Mouse (Mus musculus) activated CD4-positive, CD25-positive, alpha-beta regulatory T cell, adult 4 months (primary cell): ENCODE results near the gene Shld1. TPM values are rescaled to one million over a fixed set of nuclear protein-coding genes. Genes with fewer than 3 reads are reported as not detected.

Experiments
- ATAC-seq: one replicate; pipeline ENCODE4 v1.8.0; 2017
- polyA plus RNA-seq, 2 experiments: library from polyadenylated mRNA; unstranded; fragments of 100-300 nt; shearing (Covaris generic); gene quantifications; one replicate each; pipeline ENCODE4 v1.2.1; 2017

Shld1 gene
- polyA plus RNA-seq, 2 experiments from 2014 or later: 27.2 to 28.1 TPM

- ATAC-seq: no peak
These were observed 5.6 kb downstream of the Shld1 start for GRCm38 (mm10) chr2:132692320-132692719.

DNA sequence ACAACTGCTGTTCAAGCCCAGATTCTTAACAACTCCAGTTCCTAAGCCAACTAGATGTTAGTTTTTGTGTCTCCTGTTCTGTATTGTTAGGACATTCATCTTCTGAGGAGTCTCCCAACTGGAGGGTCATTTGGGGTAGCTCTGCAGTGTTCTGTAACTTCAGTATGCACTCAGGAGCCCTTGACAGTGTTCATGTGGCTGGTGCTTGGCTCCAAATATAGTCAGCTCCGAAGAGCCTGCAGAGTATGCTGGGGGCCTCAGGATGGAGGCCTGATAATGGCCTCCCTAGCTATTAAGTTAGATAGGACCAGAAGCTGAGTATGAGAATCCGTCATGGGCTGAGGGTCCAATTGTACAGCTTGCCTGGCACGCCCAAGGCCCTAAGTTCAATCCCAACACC is 7.2 kb downstream of the Shld1 start:
- no peak for ATAC-seq

GRCm38 (mm10) chr2:132695358-132696093 is 8.8 kb downstream of the Shld1 start:
- ATAC-seq: no peak

DNA sequence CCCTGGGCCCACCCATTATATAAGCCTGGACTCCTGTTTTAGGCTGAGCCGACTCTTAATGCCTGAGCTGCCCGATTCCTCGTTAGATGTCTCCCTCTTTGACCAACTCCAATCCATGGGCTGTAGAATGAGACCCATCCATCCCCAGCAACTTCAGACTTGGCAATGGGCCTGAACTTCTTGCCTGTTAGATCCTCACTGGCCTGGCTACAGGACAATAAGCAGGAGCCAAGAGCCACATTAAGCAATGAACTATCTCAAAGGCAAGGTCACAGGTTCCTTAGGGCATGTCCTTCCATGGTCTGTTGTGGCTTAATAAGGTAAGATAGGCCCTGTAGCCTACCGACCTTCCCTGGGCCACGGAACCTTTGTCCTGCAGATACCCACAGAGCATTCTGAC is 9.8 kb downstream of the Shld1 start:
- ATAC-seq: no peak

- no peak for ATAC-seq
These were observed 10.5 kb downstream of the Shld1 start for GRCm38 (mm10) chr2:132697256-132697655.

- ATAC-seq: no peak
These were observed 11.0 kb downstream of the Shld1 start for GRCm38 (mm10) chr2:132697695-132698094.

DNA sequence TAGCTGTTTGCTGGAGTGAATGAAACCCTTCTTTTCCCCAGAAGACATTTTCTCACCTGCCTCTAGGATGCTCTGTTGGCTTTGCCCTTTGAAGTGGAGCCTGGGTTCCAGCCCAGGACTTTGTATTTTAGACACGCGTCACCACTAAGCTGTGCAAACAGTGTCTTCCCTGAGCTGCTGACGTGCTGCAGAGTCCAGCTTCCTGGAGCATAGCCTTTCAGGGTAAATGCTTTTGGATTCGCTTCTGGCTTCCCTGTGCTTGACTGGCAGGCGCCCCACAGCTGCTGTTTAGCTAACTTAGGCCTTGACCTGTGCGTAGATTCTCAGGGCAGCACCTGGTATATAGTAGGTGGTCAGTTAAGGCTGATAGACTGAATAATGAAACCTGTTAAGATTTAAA is 11.7 kb downstream of the Shld1 start:
- no peak for ATAC-seq

DNA sequence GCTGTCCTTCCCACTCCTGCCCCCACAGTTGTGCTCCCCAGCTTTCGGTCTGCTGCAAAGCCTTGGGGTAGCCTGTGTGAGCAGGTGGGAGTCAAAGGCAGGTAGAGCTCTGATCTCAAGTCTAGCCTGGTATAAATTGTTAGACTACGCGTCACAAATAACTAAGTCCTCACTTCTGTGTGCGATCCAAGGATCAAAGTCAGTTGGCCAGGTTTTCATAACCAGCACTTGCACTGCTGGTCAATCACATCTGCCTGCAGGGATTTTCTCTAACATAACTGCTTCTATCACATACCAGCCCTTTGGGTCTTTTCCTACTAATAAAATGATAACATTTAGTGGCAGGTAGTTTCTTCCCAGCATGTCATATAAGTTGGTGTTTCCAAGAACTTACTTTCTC is 14.2 kb downstream of the Shld1 start:
- no peak for ATAC-seq

GRCm38 (mm10) chr2:132701451-132701886 is 14.7 kb downstream of the Shld1 start:
- peak; percentile 79 for ATAC-seq

DNA sequence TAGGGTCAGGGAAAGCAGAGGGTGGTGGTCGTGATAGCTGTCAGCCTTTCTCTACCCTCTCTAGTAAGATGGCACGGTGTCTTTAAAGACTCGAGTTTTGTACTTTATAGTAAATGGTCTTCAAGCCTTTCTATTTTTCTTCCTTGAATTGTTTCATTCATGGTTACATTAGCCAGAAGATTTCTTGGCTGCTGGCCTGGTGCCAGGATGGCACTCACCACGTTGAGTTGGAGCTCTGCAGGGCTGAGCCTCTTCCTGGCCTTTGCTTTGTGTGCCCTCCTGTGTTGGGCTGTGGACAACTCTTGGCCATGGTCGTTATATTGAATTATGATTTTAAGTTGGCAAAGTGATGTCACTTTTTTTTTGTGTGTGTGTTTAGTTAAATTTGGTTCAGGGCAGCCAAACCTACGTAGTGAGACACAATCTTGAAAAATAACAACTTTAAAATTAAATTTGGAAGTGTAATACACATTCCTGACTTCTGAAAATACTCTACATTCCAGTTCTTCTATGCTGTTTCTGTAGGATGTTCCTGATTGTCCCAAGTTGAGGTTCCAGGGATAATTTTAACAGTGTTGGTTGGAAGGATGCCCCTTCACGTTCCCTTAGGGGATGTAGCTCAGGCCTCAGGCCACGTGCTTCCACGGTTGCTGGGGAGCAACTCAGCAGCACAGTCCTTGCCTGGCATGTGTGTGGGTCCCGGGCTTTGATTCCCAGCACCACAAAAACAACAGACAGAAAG is 18.7 kb downstream of the Shld1 start:
- no peak for ATAC-seq

DNA sequence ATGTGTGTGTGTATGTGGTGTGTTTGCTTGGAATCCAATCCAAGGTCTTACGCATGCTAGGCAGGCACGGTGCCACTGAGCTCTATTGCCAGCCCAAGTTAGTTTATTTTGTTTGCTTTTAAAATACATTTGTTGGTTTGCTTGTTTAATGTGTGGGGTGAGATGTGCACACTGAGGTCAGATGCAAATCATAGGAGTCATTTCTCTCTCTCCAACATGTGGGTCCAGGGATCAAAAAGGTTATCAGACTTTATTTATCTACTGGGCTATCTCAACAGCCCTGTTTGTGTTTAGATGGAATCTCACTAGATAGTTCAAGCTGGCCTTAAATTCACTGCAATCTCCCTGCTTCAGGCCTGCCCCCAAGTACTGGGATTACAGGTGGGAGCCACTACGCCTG is 19.6 kb downstream of the Shld1 start:
- no peak for ATAC-seq

GRCm38 (mm10) chr2:132710488-132710887 is 23.8 kb downstream of the Shld1 start:
- no peak for ATAC-seq

GRCm38 (mm10) chr2:132712061-132712460 is 25.3 kb downstream of the Shld1 start:
- no peak for ATAC-seq

DNA sequence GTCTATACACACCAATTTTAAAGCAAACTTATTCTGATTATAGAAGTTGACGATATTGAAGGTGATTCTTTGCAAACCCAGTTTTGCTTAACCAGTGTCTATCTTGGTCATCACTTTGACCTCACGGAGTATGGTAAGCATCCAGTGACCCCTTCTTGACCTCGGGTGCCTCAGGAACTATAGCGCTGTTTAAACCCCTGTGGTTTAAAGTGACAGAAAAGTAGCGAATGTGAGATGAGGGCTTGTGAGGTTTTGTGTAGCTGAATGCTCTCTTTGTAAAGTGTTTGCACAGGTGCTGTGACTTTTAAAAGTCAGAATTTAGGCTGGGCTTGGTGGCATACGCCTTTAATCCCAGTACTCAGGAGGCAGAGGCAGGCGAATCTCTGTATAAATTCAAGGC is 27.8 kb downstream of the Shld1 start:
- no peak for ATAC-seq

GRCm38 (mm10) chr2:132714946-132715345 is 28.2 kb downstream of the Shld1 start:
- ATAC-seq: no peak

DNA sequence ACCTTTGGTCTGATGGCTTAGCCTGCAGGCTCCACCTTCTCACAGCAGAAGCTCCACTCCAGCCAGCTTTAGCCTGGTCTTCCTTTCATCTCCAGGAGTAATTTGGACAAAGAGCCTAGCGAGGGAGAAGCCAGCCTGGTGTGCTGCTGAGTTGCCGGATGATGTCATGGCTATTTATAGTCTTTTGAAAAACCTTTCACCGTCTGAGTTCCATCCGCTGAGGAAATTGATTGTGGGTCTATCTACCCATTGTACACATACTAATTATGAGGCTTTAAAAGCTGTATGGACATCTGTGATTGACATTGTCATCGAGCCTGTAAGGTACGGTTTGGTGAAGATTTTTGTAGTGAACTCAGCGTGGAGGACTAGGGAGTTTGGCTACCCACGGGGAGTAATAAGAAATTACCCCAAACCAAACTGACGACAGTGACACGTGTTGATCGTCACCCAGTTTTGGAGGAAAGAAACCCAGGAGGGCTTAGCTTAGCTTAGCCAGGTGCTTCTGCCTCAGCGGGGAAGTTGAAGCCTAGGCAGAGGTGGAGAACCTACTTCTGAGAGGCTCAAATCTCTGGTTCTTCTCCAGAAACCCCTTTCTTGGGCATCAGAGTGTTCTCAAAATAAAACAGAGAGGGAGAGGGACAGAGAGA is 28.8 kb downstream of the Shld1 start:
- ATAC-seq: no peak

- ATAC-seq: peak; percentile 49
These were observed 29.4 kb downstream of the Shld1 start for GRCm38 (mm10) chr2:132716154-132716553.

- no peak for ATAC-seq
These were observed 30.3 kb downstream of the Shld1 start for GRCm38 (mm10) chr2:132716901-132717536.

DNA sequence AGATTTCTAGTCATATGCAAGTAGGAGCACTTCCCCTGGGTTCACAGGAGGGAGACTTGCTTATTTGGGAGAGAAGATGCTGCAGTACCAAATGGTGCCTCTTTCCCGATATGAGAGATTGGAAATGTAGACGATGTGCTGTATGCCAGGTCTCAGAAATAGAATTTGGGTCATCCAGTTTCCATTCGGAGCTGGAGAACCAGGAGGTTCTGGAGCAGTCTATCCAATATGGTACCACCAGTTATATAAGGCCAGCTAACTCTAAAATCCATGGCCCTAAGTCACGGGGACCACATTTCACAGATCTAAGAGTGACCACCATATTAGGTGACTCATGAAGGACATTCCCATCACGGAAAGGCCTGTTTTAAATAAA is 30.8 kb downstream of the Shld1 start:
- no peak for ATAC-seq

DNA sequence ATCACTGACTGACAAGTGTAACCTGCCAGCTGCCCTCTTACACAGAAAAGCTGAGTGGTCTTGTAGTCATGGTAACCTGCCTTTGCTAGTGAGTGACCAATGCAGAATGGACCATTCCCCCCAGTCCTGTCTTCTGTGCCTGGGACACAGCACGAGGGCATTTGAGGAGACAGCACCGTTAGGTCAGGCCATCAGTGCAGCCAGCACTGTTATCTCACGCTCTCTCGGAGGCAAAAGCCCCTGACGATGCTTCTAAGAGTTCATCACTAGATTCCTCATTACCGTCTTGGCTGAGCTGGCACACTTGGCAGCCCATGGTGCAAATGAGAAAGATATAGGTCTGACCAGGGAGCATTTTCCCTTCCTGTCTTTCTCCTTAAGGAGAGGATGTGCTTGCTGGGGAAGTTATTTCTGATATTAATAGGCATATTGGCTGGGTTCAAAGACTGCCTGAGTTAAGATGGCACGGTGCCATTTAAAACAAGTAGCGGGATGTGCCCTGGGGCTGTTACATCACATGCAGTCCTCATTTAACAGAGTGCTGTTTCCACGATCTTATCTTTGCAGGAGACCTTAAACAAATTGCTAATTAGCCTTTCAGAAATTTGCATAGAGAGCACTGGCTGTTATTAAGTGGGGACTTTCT is 34.3 kb downstream of the Shld1 start:
- ATAC-seq: no peak

DNA sequence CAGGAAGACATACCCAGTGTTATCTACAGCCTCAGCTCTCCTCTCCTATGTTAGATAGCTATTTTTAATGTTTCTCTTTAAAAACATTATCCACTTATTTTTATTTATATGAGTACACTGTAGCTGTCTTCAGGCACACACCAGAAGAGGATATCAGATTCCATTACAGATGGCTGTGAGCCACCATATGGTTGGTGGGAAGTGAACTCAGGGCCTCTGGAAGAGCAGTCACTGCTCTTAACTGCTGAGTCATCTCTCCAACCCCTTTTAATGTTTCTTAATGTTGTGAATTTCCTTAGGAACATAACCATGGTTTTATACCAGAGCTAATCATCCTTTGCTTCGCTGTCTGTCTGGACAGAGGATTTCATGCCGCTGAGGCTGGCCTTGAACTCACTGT is 35.1 kb downstream of the Shld1 start:
- ATAC-seq: no peak

DNA sequence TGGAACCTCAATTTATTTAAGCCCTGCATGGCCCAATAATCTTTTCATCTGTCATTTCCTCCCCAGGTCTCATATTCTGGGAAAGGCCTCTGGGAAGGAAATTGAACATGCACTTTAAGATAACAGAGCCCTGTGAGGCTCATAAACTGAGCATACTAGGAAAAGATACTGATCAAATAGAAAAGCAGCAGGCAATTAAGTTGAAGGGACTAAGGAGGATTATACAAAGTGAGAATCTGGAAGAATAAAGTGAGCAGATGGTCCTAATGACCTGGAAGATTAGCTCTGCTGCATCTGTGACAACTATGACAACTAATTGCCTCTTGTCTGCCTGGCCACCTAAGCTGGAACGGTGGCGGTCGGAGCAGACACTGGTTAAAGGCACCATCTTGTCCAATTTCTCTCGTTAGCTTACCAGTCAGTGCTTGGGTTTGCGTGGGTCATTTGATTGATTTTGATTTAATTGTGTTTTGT is 37.3 kb downstream of the Shld1 start:
- no peak for ATAC-seq

DNA sequence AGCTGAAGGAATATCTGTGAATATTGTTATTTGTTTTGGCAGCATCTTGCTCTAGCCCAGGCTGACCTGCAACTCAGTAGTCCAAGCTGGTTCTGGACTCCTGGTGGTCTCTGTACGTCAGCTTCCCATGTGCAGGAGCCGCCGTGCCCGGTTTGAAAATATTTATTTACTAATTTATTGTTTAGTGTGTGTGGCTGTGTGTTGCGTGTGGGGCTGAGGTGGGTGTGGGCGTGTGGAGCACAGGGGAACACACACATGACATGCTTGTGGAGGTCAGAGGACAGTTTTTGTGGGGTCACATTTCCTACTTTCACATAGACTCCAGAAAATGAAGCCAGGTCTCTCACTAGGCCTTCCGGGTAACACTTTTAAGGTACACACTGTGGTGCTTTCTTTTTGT is 37.8 kb downstream of the Shld1 start:
- no peak for ATAC-seq
